Mouse (Mus musculus) forebrain, embryonic 15.5 days (tissue): ENCODE data around the gene Zfhx3. TPM values are rescaled to one million over a fixed set of nuclear protein-coding genes. Genes with fewer than 3 reads are reported as not detected.

ENCODE experiments used
- ATAC-seq: fragments of 200-750 bp; cut with Nextera tagmentation; replicated peaks from 2 replicates; pipeline ENCODE4 v1.8.0; 2017; ENCODE audit warnings: mild to moderate bottlenecking, moderate TSS enrichment, moderate library complexity
- H3K27ac ChIP-seq: fragments of 300-500 bp; sonication (generic); replicated peaks from 2 replicates; pipeline ENCODE4 v1.5.1; 2015; ENCODE audit warnings: mild to moderate bottlenecking, inconsistent platforms
- H3K27me3 ChIP-seq: fragments of 300-500 bp; sonication (generic); 2 replicates; pipeline ENCODE4 v1.6.1; 2015; ENCODE audit warnings: inconsistent platforms
- H3K36me3 ChIP-seq: fragments of 300-500 bp; sonication (generic); 2 replicates; pipeline ENCODE4 v1.6.1; 2015; ENCODE audit warnings: mild to moderate bottlenecking, inconsistent platforms
- H3K4me1 ChIP-seq: fragments of 300-500 bp; sonication (generic); 2 replicates; pipeline ENCODE4 v1.6.1; 2015; ENCODE audit warnings: inconsistent platforms
- H3K4me2 ChIP-seq: fragments of 300-500 bp; sonication (generic); replicated peaks from 2 replicates; pipeline ENCODE4 v1.6.1; 2015; ENCODE audit warnings: mild to moderate bottlenecking, inconsistent platforms
- H3K4me3 ChIP-seq: fragments of 300-500 bp; sonication (generic); 2 replicates; pipeline ENCODE4 v1.5.1; 2015; ENCODE audit warnings: mild to moderate bottlenecking, inconsistent platforms
- H3K9ac ChIP-seq: fragments of 300-500 bp; sonication (generic); replicated peaks from 2 replicates; pipeline ENCODE4 v1.6.1; 2015; ENCODE audit warnings: mild to moderate bottlenecking, inconsistent platforms
- H3K9me3 ChIP-seq: fragments of 300-500 bp; sonication (generic); 2 replicates; pipeline ENCODE4 v1.6.1; 2016; ENCODE audit warnings: inconsistent platforms
- WGBS: fragments of 180-500 bp; shearing (Covaris S2); methylation state at CpG from one replicate; pipeline ENCODE4 v1.1.7; 2015; ENCODE audit warnings: mixed read lengths; 5-methylcytosine and 5-hydroxymethylcytosine counted together
- polyA plus RNA-seq: library from polyadenylated mRNA; unstranded; fragments of >200 nt; fragmentation: Nextera tagmentation; extraction: Ambion mirVana; gene quantifications from 2 replicates; pipeline ENCODE4 v1.2.1, GENCODE M21; 2015

Zfhx3 gene
- polyA plus RNA-seq, 1 experiment from 2014 or later, result 14.9 TPM

GRCm38 (mm10) chr8:108923161-108923560 is 980.7 kb downstream of the Zfhx3 start:
- H3K9me3 ChIP-seq, result no peaks in the 10 kb centered on the region
- peaks cover 12% of the 10 kb centered on the region for H3K4me1 ChIP-seq
- no peaks in the 10 kb centered on the region for H3K36me3 ChIP-seq
- H3K27me3 ChIP-seq, result no peaks in the 10 kb centered on the region
- ATAC-seq, result no peak
- no peak overlapping the region for H3K4me2 ChIP-seq
- WGBS, result 93% methylated on average over 6 of the region's 6 CpGs
- H3K4me3 ChIP-seq, result no peak overlapping the region
- H3K27ac ChIP-seq, result no peak overlapping the region
- H3K9ac ChIP-seq, result no peak overlapping the region

GRCm38 (mm10) chr8:108924526-108924925 is 982.1 kb downstream of the Zfhx3 start:
- no peaks in the 10 kb centered on the region for H3K27me3 ChIP-seq
- H3K4me2 ChIP-seq, result no peak overlapping the region
- H3K27ac ChIP-seq, result no peak overlapping the region
- no peak for ATAC-seq
- H3K9ac ChIP-seq, result no peak overlapping the region
- no peak overlapping the region for H3K4me3 ChIP-seq
- H3K9me3 ChIP-seq, result no peaks in the 10 kb centered on the region
- 93% methylated on average over 9 of the region's 9 CpGs for WGBS
- H3K4me1 ChIP-seq, result peaks cover 12% of the 10 kb centered on the region
- no peaks in the 10 kb centered on the region for H3K36me3 ChIP-seq

GRCm38 (mm10) chr8:108926106-108926505 is 983.7 kb downstream of the Zfhx3 start:
- Histone ChIP-seq H3K4me3 (no peak overlapping the region), H3K27me3 (no peaks in the 10 kb centered on the region), H3K36me3 (no peaks in the 10 kb centered on the region), H3K9me3 (no peaks in the 10 kb centered on the region), H3K4me1 (no peaks in the 10 kb centered on the region), H3K4me2 (no peak overlapping the region), H3K9ac (no peak overlapping the region), H3K27ac (no peak overlapping the region)
- ATAC-seq, result no peak
- 76% methylated on average over 11 of the region's 11 CpGs for WGBS

- ATAC-seq, result no peak
- H3K9ac ChIP-seq, result no peak overlapping the region
- no peaks in the 10 kb centered on the region for H3K27me3 ChIP-seq
- H3K4me1 ChIP-seq, result peaks cover 17% of the 10 kb centered on the region
- no peak overlapping the region for H3K4me3 ChIP-seq
- H3K4me2 ChIP-seq, result no peak overlapping the region
- H3K36me3 ChIP-seq, result no peaks in the 10 kb centered on the region
- WGBS, result 80% methylated on average over 5 of the region's 5 CpGs
- H3K27ac ChIP-seq, result no peak overlapping the region
- no peaks in the 10 kb centered on the region for H3K9me3 ChIP-seq
Observed at GRCm38 (mm10) chr8:108930635-108931034, 988.2 kb downstream of the Zfhx3 start.

GRCm38 (mm10) chr8:108931837-108932236 is 989.4 kb downstream of the Zfhx3 start:
- Histone ChIP-seq H3K4me1 (peaks cover 29% of the 10 kb centered on the region), H3K4me3 (no peak overlapping the region), H3K9ac (no peak overlapping the region), H3K27ac (peak overlapping the region; percentile 46; the same call in 1 of the 2 replicates), H3K27me3 (no peaks in the 10 kb centered on the region), H3K9me3 (no peaks in the 10 kb centered on the region), H3K36me3 (no peaks in the 10 kb centered on the region), H3K4me2 (peak overlapping the region; percentile 32)
- ATAC-seq, result peak; percentile 75
- WGBS, result 19% methylated on average over 13 of the region's 13 CpGs

GRCm38 (mm10) chr8:108932729-108933128 is 990.3 kb downstream of the Zfhx3 start:
- WGBS, result 82% methylated on average over 9 of the region's 9 CpGs
- ATAC-seq, result no peak

GRCm38 (mm10) chr8:108935834-108936694 is 993.6 kb downstream of the Zfhx3 start:
- no peak for ATAC-seq
- Histone ChIP-seq H3K27ac (peak overlapping the region; percentile 63), H3K4me1 (peaks cover 37% of the 10 kb centered on the region), H3K27me3 (no peaks in the 10 kb centered on the region), H3K4me2 (no peak overlapping the region), H3K9ac (no peak overlapping the region), H3K36me3 (no peaks in the 10 kb centered on the region), H3K9me3 (no peaks in the 10 kb centered on the region), H3K4me3 (no peak overlapping the region)
- WGBS, result 52% methylated on average over 18 of the region's 18 CpGs

More at GRCm38 (mm10) chr8:108932729-108933128, 990.3 kb downstream of the Zfhx3 start:
- H3K9ac ChIP-seq, result no peak overlapping the region
- H3K36me3 ChIP-seq, result no peaks in the 10 kb centered on the region
- H3K4me1 ChIP-seq, result peaks cover 37% of the 10 kb centered on the region
- no peaks in the 10 kb centered on the region for H3K9me3 ChIP-seq
- 0 out of 2 replicates have a peak overlapping the region, but pooled peaks have one; percentile 46 for H3K27ac ChIP-seq
- H3K27me3 ChIP-seq, result no peaks in the 10 kb centered on the region
- no peak overlapping the region for H3K4me2 ChIP-seq
- H3K4me3 ChIP-seq, result no peak overlapping the region

- H3K4me1 ChIP-seq, result peaks cover 33% of the 10 kb centered on the region
- 47% methylated on average over 19 of the region's 19 CpGs for WGBS
- no peaks in the 10 kb centered on the region for H3K36me3 ChIP-seq
- no peak overlapping the region for H3K9ac ChIP-seq
- ATAC-seq, result peak; percentile 51; the same call in 1 of the 2 replicates
- H3K9me3 ChIP-seq, result no peaks in the 10 kb centered on the region
- no peak overlapping the region for H3K4me2 ChIP-seq
- no peak overlapping the region for H3K4me3 ChIP-seq
- peak overlapping the region; percentile 63 for H3K27ac ChIP-seq
- H3K27me3 ChIP-seq, result no peaks in the 10 kb centered on the region
Observed at GRCm38 (mm10) chr8:108936695-108937448, 994.4 kb downstream of the Zfhx3 start.

- H3K36me3 ChIP-seq, result no peaks in the 10 kb centered on the region
- 47% methylated on average over 8 of the region's 8 CpGs for WGBS
Observed at GRCm38 (mm10) chr8:108937904-108938455, 995.5 kb downstream of the Zfhx3 start.

GRCm38 (mm10) chr8:108942686-108943085 is 1000.2 kb downstream of the Zfhx3 start:
- no peaks in the 10 kb centered on the region for H3K27me3 ChIP-seq
- ATAC-seq, result no peak
- no peaks in the 10 kb centered on the region for H3K9me3 ChIP-seq
- H3K27ac ChIP-seq, result peak overlapping the region; percentile 76
- H3K9ac ChIP-seq, result no peak overlapping the region
- 13% methylated on average over 8 of the region's 8 CpGs for WGBS
- no peak overlapping the region for H3K4me3 ChIP-seq
- peaks cover 16% of the 10 kb centered on the region for H3K36me3 ChIP-seq
- H3K4me2 ChIP-seq, result no peak overlapping the region
- H3K4me1 ChIP-seq, result peaks cover 34% of the 10 kb centered on the region

More at GRCm38 (mm10) chr8:108937904-108938455, 995.5 kb downstream of the Zfhx3 start:
- ATAC-seq, result no peak
- Histone ChIP-seq H3K4me3 (no peak overlapping the region), H3K4me1 (peaks cover 33% of the 10 kb centered on the region), H3K4me2 (no peak overlapping the region), H3K9me3 (no peaks in the 10 kb centered on the region), H3K27me3 (no peaks in the 10 kb centered on the region), H3K9ac (no peak overlapping the region), H3K27ac (peak overlapping the region; percentile 61)

- no peaks in the 10 kb centered on the region for H3K9me3 ChIP-seq
- H3K4me3 ChIP-seq, result no peak overlapping the region
- peaks cover 33% of the 10 kb centered on the region for H3K4me1 ChIP-seq
- peaks cover 20% of the 10 kb centered on the region for H3K36me3 ChIP-seq
- no peaks in the 10 kb centered on the region for H3K27me3 ChIP-seq
- 34% methylated on average over 11 of the region's 11 CpGs for WGBS
- no peak overlapping the region for H3K4me2 ChIP-seq
- ATAC-seq, result 0 out of 2 replicates have a peak, but pooled peaks have one; percentile 57
- peak overlapping the region; percentile 76 for H3K27ac ChIP-seq
- no peak overlapping the region for H3K9ac ChIP-seq
Observed at GRCm38 (mm10) chr8:108943132-108943531, 1000.7 kb downstream of the Zfhx3 start.

- peak; percentile 49 for ATAC-seq
- no peaks in the 10 kb centered on the region for H3K27me3 ChIP-seq
- peaks cover 33% of the 10 kb centered on the region for H3K4me1 ChIP-seq
- peak overlapping the region; percentile 37; the same call in 1 of the 2 replicates for H3K9ac ChIP-seq
- H3K9me3 ChIP-seq, result peaks cover 5% of the 10 kb centered on the region
- no peak overlapping the region for H3K4me3 ChIP-seq
- peaks cover 31% of the 10 kb centered on the region for H3K36me3 ChIP-seq
- peak overlapping the region; percentile 76 for H3K27ac ChIP-seq
- peak overlapping the region; percentile 15; the same call in 1 of the 2 replicates for H3K4me2 ChIP-seq
- WGBS, result 2% methylated on average over 13 of the region's 13 CpGs
Observed at GRCm38 (mm10) chr8:108944312-108944711, 1001.9 kb downstream of the Zfhx3 start.
